Mouse (Mus musculus) left cerebral cortex, adult 11 months (tissue): ENCODE results near the gene Vps37d.

Experiments
- DNase-seq: peaks from one replicate; pipeline ENCODE4 v3.0.0; 2022; ENCODE audit warnings: low spot score

Vps37d gene

DNA sequence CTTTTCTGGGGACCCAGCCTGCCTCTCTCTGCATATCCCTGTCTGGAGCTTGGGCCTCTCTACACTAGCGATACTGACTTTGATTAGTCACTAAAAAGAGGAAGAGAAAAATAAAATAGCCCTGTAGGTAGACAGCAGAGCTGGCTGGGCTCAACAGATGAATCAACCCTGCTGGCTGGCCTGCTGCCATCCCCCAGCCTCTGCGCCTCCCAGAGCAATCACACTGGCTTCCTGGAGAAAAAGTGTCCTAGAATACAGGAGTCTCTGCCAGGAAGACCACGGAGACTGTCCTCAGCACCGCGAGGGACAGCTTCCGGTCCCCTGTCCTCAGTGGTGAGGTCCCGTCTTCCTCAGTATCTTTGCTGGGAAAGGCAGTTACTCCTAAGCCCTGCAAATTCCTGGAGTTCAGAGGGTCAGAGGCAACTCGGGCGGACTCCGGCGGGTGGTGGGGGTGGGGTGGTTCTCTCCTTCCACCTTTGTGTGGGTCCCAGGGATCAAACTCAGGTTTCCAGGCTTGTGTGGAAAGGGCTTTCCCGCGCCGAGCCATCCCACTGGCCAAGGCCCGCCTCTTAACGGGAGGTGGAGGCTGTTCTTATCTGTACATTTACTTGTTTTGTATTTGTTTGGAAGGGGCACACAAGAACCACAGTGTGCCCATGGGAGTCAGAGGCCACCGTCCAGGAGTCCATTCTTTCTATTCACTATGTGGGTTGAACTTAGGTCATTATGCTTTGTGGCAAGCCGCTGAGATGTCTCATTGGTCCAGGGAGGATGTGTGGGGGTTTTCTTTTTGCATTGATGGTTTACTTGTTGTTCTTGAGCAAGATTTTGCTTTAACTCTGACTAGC, 48.8 kb downstream of the Vps37d start:
- no peak for DNase-seq

DNA sequence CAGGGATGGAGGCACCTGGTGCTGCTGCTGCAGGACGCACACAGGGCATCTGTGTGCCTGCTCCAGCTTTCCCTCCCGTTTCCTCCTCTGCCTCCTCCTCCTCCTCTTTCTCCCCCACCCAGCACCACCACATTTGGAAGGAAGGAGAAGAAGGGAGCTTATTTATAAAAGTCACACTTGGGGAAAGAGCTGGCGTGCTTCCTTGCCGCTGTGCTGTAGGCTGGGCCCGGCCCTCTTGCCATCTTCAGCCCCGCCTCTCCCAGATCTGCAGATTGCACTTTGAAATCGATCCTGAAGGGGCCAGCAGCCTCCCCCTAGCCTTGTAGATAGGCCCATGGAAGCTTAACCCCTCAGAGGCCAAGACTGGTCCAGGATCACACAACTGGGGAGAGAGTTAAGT, 52.2 kb downstream of the Vps37d start:
- peak; percentile 61 for DNase-seq

DNA sequence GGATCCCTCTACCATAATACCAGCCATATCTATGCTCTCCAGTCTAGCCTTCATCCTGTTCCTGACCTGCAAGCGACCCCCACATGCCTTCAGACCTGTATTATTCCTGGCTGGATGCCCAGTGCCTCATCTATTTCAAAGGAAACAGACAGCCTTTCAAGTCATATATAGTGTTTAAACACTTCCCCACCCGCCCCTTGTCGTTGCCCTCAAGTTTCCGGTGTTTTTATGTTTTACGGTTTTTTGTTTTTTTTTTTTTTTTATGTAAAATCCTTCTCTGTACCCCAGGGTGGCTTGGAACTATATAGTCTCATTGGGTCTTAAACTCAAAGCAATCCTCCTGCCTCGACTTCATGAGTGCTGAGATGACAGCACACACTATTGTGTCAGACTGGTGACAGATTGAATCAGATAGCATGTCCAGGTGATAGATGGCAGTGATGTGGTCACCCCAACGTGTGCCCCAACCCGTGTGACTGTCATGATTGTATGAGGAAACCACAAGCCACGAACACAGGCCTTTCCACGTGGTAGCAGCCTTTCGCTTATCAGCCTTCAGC, 53.3 kb downstream of the Vps37d start:
- DNase-seq: no peak

DNA sequence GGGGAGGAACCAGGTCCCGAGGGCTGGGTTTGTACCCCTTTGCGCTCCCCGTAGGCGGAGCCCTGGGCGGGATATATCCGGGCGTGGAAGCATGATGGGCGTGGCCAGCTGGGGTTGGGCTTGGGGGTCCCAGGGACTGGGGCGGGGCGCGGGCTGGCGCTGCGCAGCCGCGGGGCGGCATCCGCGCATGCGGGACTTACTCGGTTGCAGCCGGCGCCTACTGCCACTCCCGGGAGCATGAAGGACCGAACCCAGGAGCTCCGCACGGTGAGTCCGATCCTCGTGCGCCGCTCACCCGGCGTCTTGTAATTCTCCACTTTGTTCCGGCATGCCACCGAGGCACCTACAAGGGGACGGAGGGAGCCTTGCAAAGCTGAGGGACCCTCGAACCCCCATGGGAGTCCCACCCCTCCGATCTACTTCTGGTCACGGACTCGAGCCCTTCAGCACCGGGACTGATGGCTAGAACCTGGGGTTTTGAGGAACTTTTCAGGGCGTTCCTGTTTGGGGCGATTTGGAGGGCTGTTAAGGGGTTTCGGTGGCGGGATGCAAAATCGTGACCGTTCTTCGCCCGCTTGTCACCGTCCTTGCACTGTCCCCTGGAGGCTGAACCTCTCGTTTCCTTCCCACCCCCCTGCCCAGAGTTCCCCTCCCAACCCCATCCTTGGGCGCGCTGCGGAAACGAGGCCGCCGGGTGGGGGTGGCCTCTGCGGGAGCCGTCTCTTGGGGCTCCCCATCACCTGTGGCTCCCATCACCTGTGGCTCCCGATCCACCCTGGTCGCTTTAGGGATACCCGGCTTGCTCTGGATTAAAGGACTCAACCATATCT, 54.5 kb downstream of the Vps37d start, which contains the start of gene Stx1a:
Stx1a (plus strand) TSS at position 139 of the 830 bp plus-strand sequence.
- peak; percentile 79 for DNase-seq
